Mouse (Mus musculus): ENCODE results near the gene Fcgrt.

- TF ChIP-seq POLR2A (IDR thresholded peaks at IDR 0.05; ENCODE audit: low read depth, low read length): no peak
- TF ChIP-seq CTCF (conservative IDR thresholded peaks at IDR 0.05; ENCODE audit: insufficient read depth, insufficient read length, low read depth, low read length): no peak
Measured at GRCm38 (mm10) chr7:45100046-45100445, 3.6 kb downstream of the Fcgrt start.

Measured in kidney, adult 2 months (tissue).